Mouse (Mus musculus): Measurements from ENCODE around the gene Ttc12. TPM values are rescaled to one million over a fixed set of nuclear protein-coding genes. Genes with fewer than 3 reads are reported as not detected.

Gene Ttc12
- polyA plus RNA-seq, 1 experiment from 2014 or later, result 1.3 TPM

GRCm38 (mm10) chr9:49490609-49491008 lies 4.6 kb upstream of the Ttc12 start:
- Histone ChIP-seq H3K4me3 (replicated peaks) (no peak overlapping the region), H3K4me2 (no peak overlapping the region)

GRCm38 (mm10) chr9:49488912-49489895 lies 3.2 kb upstream of the Ttc12 start:
- H3K4me3 ChIP-seq (replicated peaks), result no peak overlapping the region
- no peak overlapping the region for H3K9ac ChIP-seq (replicated peaks)
- no peaks in the 10 kb centered on the region for H3K36me3 ChIP-seq
- peaks cover 17% of the 10 kb centered on the region for H3K4me1 ChIP-seq (replicated peaks)
- no peaks in the 10 kb centered on the region for H3K9me3 ChIP-seq
- H3K27me3 ChIP-seq, result 0 out of 2 replicates have a peak, but pooled peaks cover 3% of the 10 kb centered on the region
- 0 out of 2 replicates have a peak, but pooled peaks have one; percentile 7 for ATAC-seq (ENCODE audit: insufficient number of reproducible peaks, insufficient read depth, low FRiP score, low TSS enrichment, low read depth)
- 34% methylated on average over 16 of the region's 16 CpGs for WGBS
- H3K4me2 ChIP-seq, result peak overlapping the region; percentile 34
- no peak overlapping the region for H3K27ac ChIP-seq

More at GRCm38 (mm10) chr9:49490609-49491008, 4.6 kb upstream of the Ttc12 start:
- no peaks in the 10 kb centered on the region for H3K9me3 ChIP-seq
- peaks cover 15% of the 10 kb centered on the region for H3K4me1 ChIP-seq (replicated peaks)
- H3K27me3 ChIP-seq, result 0 out of 2 replicates have a peak, but pooled peaks cover 3% of the 10 kb centered on the region
- no peak overlapping the region for H3K9ac ChIP-seq (replicated peaks)
- ATAC-seq (ENCODE audit: insufficient number of reproducible peaks, insufficient read depth, low FRiP score, low TSS enrichment, low read depth), result no peak
- 89% methylated on average over 4 of the region's 4 CpGs for WGBS
- H3K27ac ChIP-seq, result no peak overlapping the region
- H3K36me3 ChIP-seq, result no peaks in the 10 kb centered on the region

GRCm38 (mm10) chr9:49488258-49488657 lies 2.2 kb upstream of the Ttc12 start:
- Histone ChIP-seq H3K4me1 (replicated peaks) (peaks cover 20% of the 10 kb centered on the region), H3K9ac (replicated peaks) (no peak overlapping the region), H3K4me3 (replicated peaks) (no peak overlapping the region), H3K27ac (no peak overlapping the region), H3K4me2 (no peak overlapping the region), H3K9me3 (no peaks in the 10 kb centered on the region), H3K36me3 (no peaks in the 10 kb centered on the region), H3K27me3 (0 out of 2 replicates have a peak, but pooled peaks cover 3% of the 10 kb centered on the region)
- no peak for ATAC-seq (ENCODE audit: insufficient number of reproducible peaks, insufficient read depth, low FRiP score, low TSS enrichment, low read depth)
- WGBS, result 72% methylated on average over 7 of the region's 7 CpGs

GRCm38 (mm10) chr9:49487657-49487943 lies 1.6 kb upstream of the Ttc12 start:
- Histone ChIP-seq H3K9me3 (no peaks in the 10 kb centered on the region), H3K9ac (replicated peaks) (no peak overlapping the region), H3K27me3 (0 out of 2 replicates have a peak, but pooled peaks cover 3% of the 10 kb centered on the region), H3K4me2 (no peak overlapping the region), H3K4me3 (replicated peaks) (no peak overlapping the region), H3K36me3 (no peaks in the 10 kb centered on the region), H3K4me1 (replicated peaks) (peaks cover 23% of the 10 kb centered on the region), H3K27ac (no peak overlapping the region)
- no peak for ATAC-seq (ENCODE audit: insufficient number of reproducible peaks, insufficient read depth, low FRiP score, low TSS enrichment, low read depth)
- WGBS, result 74% methylated on average over 6 of the region's 6 CpGs

- H3K4me2 ChIP-seq, result 0 out of 2 replicates have a peak overlapping the region, but pooled peaks have one; percentile 86
- H3K36me3 ChIP-seq, result no peaks in the 10 kb centered on the region
- peaks cover 23% of the 10 kb centered on the region for H3K4me1 ChIP-seq (replicated peaks)
- no peak for ATAC-seq (ENCODE audit: insufficient number of reproducible peaks, insufficient read depth, low FRiP score, low TSS enrichment, low read depth)
- H3K27ac ChIP-seq, result no peak overlapping the region
- WGBS, result 75% methylated on average over 9 of the region's 9 CpGs
- no peak overlapping the region for H3K9ac ChIP-seq (replicated peaks)
- H3K4me3 ChIP-seq (replicated peaks), result no peak overlapping the region; the same call in 1 of the 2 replicates
- H3K9me3 ChIP-seq, result no peaks in the 10 kb centered on the region
- 0 out of 2 replicates have a peak, but pooled peaks cover 3% of the 10 kb centered on the region for H3K27me3 ChIP-seq
Measured at GRCm38 (mm10) chr9:49486805-49487656, 1.0 kb upstream of the Ttc12 start.

GRCm38 (mm10) chr9:49485250-49485891 lies 654 bp downstream of the Ttc12 start:
- Histone ChIP-seq H3K27ac (no peak overlapping the region), H3K27me3 (0 out of 2 replicates have a peak, but pooled peaks cover 3% of the 10 kb centered on the region), H3K36me3 (no peaks in the 10 kb centered on the region), H3K9ac (replicated peaks) (peak overlapping the region; percentile 53), H3K4me2 (peak overlapping the region; percentile 86), H3K9me3 (no peaks in the 10 kb centered on the region), H3K4me3 (replicated peaks) (peak overlapping the region; percentile 61), H3K4me1 (replicated peaks) (peaks cover 23% of the 10 kb centered on the region)
- 5% methylated on average over 21 of the region's 21 CpGs for WGBS
- ATAC-seq (ENCODE audit: insufficient number of reproducible peaks, insufficient read depth, low FRiP score, low TSS enrichment, low read depth), result no peak; the same call in 1 of the 2 replicates

- H3K36me3 ChIP-seq, result no peaks in the 10 kb centered on the region
- 0 out of 2 replicates have a peak, but pooled peaks cover 3% of the 10 kb centered on the region for H3K27me3 ChIP-seq
- H3K4me1 ChIP-seq (replicated peaks), result peaks cover 15% of the 10 kb centered on the region
- peak overlapping the region; percentile 9; the same call in 1 of the 2 replicates for H3K4me3 ChIP-seq (replicated peaks)
- WGBS, result 35% methylated on average over 10 of the region's 10 CpGs
- no peak for ATAC-seq (ENCODE audit: insufficient number of reproducible peaks, insufficient read depth, low FRiP score, low TSS enrichment, low read depth)
- no peaks in the 10 kb centered on the region for H3K9me3 ChIP-seq
- H3K4me2 ChIP-seq, result peak overlapping the region; percentile 32
- H3K27ac ChIP-seq, result no peak overlapping the region
- no peak overlapping the region for H3K9ac ChIP-seq (replicated peaks)
Measured at GRCm38 (mm10) chr9:49483316-49483715, 2.7 kb downstream of the Ttc12 start.

- Histone ChIP-seq H3K4me1 (replicated peaks) (no peaks in the 10 kb centered on the region), H3K9ac (replicated peaks) (no peak overlapping the region), H3K27ac (no peak overlapping the region), H3K4me3 (replicated peaks) (no peak overlapping the region), H3K27me3 (no peaks in the 10 kb centered on the region), H3K36me3 (no peaks in the 10 kb centered on the region), H3K4me2 (no peak overlapping the region), H3K9me3 (0 out of 2 replicates have a peak, but pooled peaks cover 3% of the 10 kb centered on the region)
- no peak for ATAC-seq (ENCODE audit: insufficient number of reproducible peaks, insufficient read depth, low FRiP score, low TSS enrichment, low read depth)
- 66% methylated on average over 11 of the region's 11 CpGs for WGBS
Measured at GRCm38 (mm10) chr9:49472126-49472525, 13.9 kb downstream of the Ttc12 start.

- no peaks in the 10 kb centered on the region for H3K9me3 ChIP-seq
- no peaks in the 10 kb centered on the region for H3K27me3 ChIP-seq
- no peak overlapping the region for H3K4me2 ChIP-seq
- no peak overlapping the region for H3K4me3 ChIP-seq (replicated peaks)
- no peaks in the 10 kb centered on the region for H3K4me1 ChIP-seq (replicated peaks)
- ATAC-seq (ENCODE audit: insufficient number of reproducible peaks, insufficient read depth, low FRiP score, low TSS enrichment, low read depth), result no peak
- WGBS, result 89% methylated on average over 6 of the region's 6 CpGs
- H3K27ac ChIP-seq, result no peak overlapping the region
- no peak overlapping the region for H3K9ac ChIP-seq (replicated peaks)
- no peaks in the 10 kb centered on the region for H3K36me3 ChIP-seq
Measured at GRCm38 (mm10) chr9:49470946-49471345, 15.1 kb downstream of the Ttc12 start.

- ATAC-seq (ENCODE audit: insufficient number of reproducible peaks, insufficient read depth, low FRiP score, low TSS enrichment, low read depth), result no peak
- no peaks in the 10 kb centered on the region for H3K36me3 ChIP-seq
- H3K9ac ChIP-seq (replicated peaks), result no peak overlapping the region
- no peaks in the 10 kb centered on the region for H3K27me3 ChIP-seq
- no peak overlapping the region for H3K27ac ChIP-seq
- no peak overlapping the region for H3K4me3 ChIP-seq (replicated peaks)
- H3K4me2 ChIP-seq, result no peak overlapping the region
- WGBS, result 93% methylated on average over 19 of the region's 19 CpGs
- H3K4me1 ChIP-seq (replicated peaks), result no peaks in the 10 kb centered on the region
- no peaks in the 10 kb centered on the region for H3K9me3 ChIP-seq
Measured at GRCm38 (mm10) chr9:49470006-49470405, 16.0 kb downstream of the Ttc12 start.
